Mouse (Mus musculus) neural tube, embryonic 14.5 days (tissue): ENCODE results near the gene Fam71e2. TPM values are rescaled to one million over a fixed set of nuclear protein-coding genes. Genes with fewer than 3 reads are reported as not detected.

Source experiments
- ATAC-seq: fragments of 200-750 bp; cut with Nextera tagmentation; 2 replicates; pipeline ENCODE4 v1.8.0; 2017; ENCODE audit warnings: low read depth, mild to moderate bottlenecking, moderate TSS enrichment, moderate library complexity
- H3K27ac ChIP-seq: fragments of 300-500 bp; sonication (generic); 2 replicates; pipeline ENCODE4 v1.5.1; 2014; ENCODE audit warnings: low read depth, mild to moderate bottlenecking, control low read depth, low read length, moderate library complexity, mixed read lengths
- H3K27me3 ChIP-seq: fragments of 300-500 bp; sonication (generic); 2 replicates; pipeline ENCODE4 v1.6.1; 2014; ENCODE audit warnings: low read length; ENCODE audit not compliant: control insufficient read depth, insufficient read depth
- H3K36me3 ChIP-seq: fragments of 300-500 bp; sonication (generic); 2 replicates; pipeline ENCODE4 v1.6.1; 2014; ENCODE audit warnings: low read length, mixed read lengths; ENCODE audit not compliant: control insufficient read depth, insufficient read depth
- H3K4me1 ChIP-seq: fragments of 300-500 bp; sonication (generic); 2 replicates; pipeline ENCODE4 v1.6.1; 2014; ENCODE audit warnings: low read length; ENCODE audit not compliant: control insufficient read depth, insufficient read depth
- H3K4me2 ChIP-seq: fragments of 300-500 bp; sonication (generic); 2 replicates; pipeline ENCODE4 v1.6.1; 2014; ENCODE audit warnings: mild to moderate bottlenecking, low read depth, low read length, control low read depth
- H3K4me3 ChIP-seq: fragments of 300-500 bp; sonication (generic); 2 replicates; pipeline ENCODE4 v1.5.1; 2014; ENCODE audit warnings: low read depth, low read length, control low read depth, mixed read lengths
- H3K9ac ChIP-seq: fragments of 300-500 bp; sonication (generic); replicated peaks from 2 replicates; pipeline ENCODE4 v1.6.1; 2014; ENCODE audit warnings: low read depth, mild to moderate bottlenecking, control low read depth, low read length, mixed read lengths
- H3K9me3 ChIP-seq: fragments of 300-500 bp; sonication (generic); 2 replicates; pipeline ENCODE4 v1.6.1; 2016; ENCODE audit warnings: low read length; ENCODE audit not compliant: control insufficient read depth
- WGBS: fragments of 180-500 bp; shearing (Covaris S2); extraction: QIAGEN DNeasy Blood & Tissue Kit; methylation state at CpG from one replicate; pipeline ENCODE4 v1.1.7; 2014; 5-methylcytosine and 5-hydroxymethylcytosine counted together
- polyA plus RNA-seq: library from polyadenylated mRNA; unstranded; fragments of >200 nt; fragmentation: Nextera tagmentation; extraction: Ambion mirVana; gene quantifications from 2 replicates; pipeline ENCODE4 v1.2.1, GENCODE M21; 2014

Fam71e2 gene
- polyA plus RNA-seq, 1 experiment from 2014 or later = not detected

GRCm38 (mm10) chr7:4742482-4742819, 28.7 kb downstream of the Fam71e2 start:
- H3K4me3 ChIP-seq = no peak overlapping the region; the same call in 1 of the 2 replicates
- no peak overlapping the region for H3K9ac ChIP-seq
- no peaks in the 10 kb centered on the region for H3K9me3 ChIP-seq
- H3K27me3 ChIP-seq = no peaks in the 10 kb centered on the region
- H3K36me3 ChIP-seq = peaks cover 7% of the 10 kb centered on the region
- H3K4me2 ChIP-seq = 0 out of 2 replicates have a peak overlapping the region, but pooled peaks have one; percentile 84
- WGBS = 96% methylated on average over 6 of the region's 6 CpGs
- H3K27ac ChIP-seq = no peak overlapping the region
- H3K4me1 ChIP-seq = peaks cover 31% of the 10 kb centered on the region
- ATAC-seq = no peak

GRCm38 (mm10) chr7:4741672-4742481, 29.2 kb downstream of the Fam71e2 start:
- peak overlapping the region; percentile 84 for H3K4me2 ChIP-seq
- H3K27ac ChIP-seq = no peak overlapping the region
- H3K9me3 ChIP-seq = no peaks in the 10 kb centered on the region
- peak overlapping the region; percentile 87; the same call in 1 of the 2 replicates for H3K9ac ChIP-seq
- ATAC-seq = no peak
- peaks cover 31% of the 10 kb centered on the region for H3K4me1 ChIP-seq
- 81% methylated on average over 21 of the region's 21 CpGs for WGBS
- peaks cover 7% of the 10 kb centered on the region for H3K36me3 ChIP-seq
- no peaks in the 10 kb centered on the region for H3K27me3 ChIP-seq
- H3K4me3 ChIP-seq = peak overlapping the region; percentile 74; the same call in 1 of the 2 replicates

- no peaks in the 10 kb centered on the region for H3K27me3 ChIP-seq
- H3K27ac ChIP-seq = peak overlapping the region; percentile 91
- H3K9ac ChIP-seq = peak overlapping the region; percentile 87
- H3K9me3 ChIP-seq = no peaks in the 10 kb centered on the region
- H3K36me3 ChIP-seq = no peaks in the 10 kb centered on the region; the same call in 1 of the 2 replicates
- WGBS = 0% methylated on average over 4 of the region's 4 CpGs
- peaks cover 31% of the 10 kb centered on the region for H3K4me1 ChIP-seq
- peak overlapping the region; percentile 84 for H3K4me2 ChIP-seq
- H3K4me3 ChIP-seq = peak overlapping the region; percentile 74
- ATAC-seq = no peak
Measured at GRCm38 (mm10) chr7:4741151-4741550, 30.0 kb downstream of the Fam71e2 start.

GRCm38 (mm10) chr7:4740309-4740727, 30.8 kb downstream of the Fam71e2 start:
- Histone ChIP-seq H3K27ac (peak overlapping the region; percentile 91), H3K4me3 (peak overlapping the region; percentile 74), H3K4me1 (peaks cover 31% of the 10 kb centered on the region), H3K9me3 (no peaks in the 10 kb centered on the region), H3K9ac (peak overlapping the region; percentile 87), H3K36me3 (no peaks in the 10 kb centered on the region), H3K27me3 (no peaks in the 10 kb centered on the region), H3K4me2 (peak overlapping the region; percentile 84)
- peak; percentile 53 for ATAC-seq
- WGBS = 1% methylated on average over 14 of the region's 14 CpGs

GRCm38 (mm10) chr7:4739544-4740275, 31.4 kb downstream of the Fam71e2 start, which contains the start of gene Kmt5c:
Gene Kmt5c, plus strand, starts transcription at chr7:4740115.
- ATAC-seq = peak; percentile 97
- peak within 1 kb of the TSS; percentile 91 for H3K27ac ChIP-seq

GRCm38 (mm10) chr7:4739041-4739543, 32.0 kb downstream of the Fam71e2 start:
- H3K4me2 ChIP-seq = peak overlapping the region; percentile 84
- WGBS = 35% methylated on average over 10 of the region's 10 CpGs
- no peaks in the 10 kb centered on the region for H3K27me3 ChIP-seq
- H3K9me3 ChIP-seq = no peaks in the 10 kb centered on the region
- H3K9ac ChIP-seq = peak overlapping the region; percentile 28; the same call in 1 of the 2 replicates
- peaks cover 31% of the 10 kb centered on the region for H3K4me1 ChIP-seq
- no peaks in the 10 kb centered on the region for H3K36me3 ChIP-seq
- H3K4me3 ChIP-seq = peak overlapping the region; percentile 74
- ATAC-seq = no peak
- H3K27ac ChIP-seq = peak overlapping the region; percentile 80

More at GRCm38 (mm10) chr7:4739544-4740275, 31.4 kb downstream of the Fam71e2 start, which contains the start of gene Kmt5c:
- WGBS = 1% methylated on average over 37 of the region's 44 CpGs
- Histone ChIP-seq H3K4me2 (peak within 1 kb of the TSS; percentile 84), H3K4me1 (peaks cover 31% of the 10 kb centered on the region), H3K4me3 (peak within 1 kb of the TSS; percentile 74), H3K9ac (peak within 1 kb of the TSS; percentile 87), H3K9me3 (no peaks in the 10 kb centered on the region), H3K36me3 (no peaks in the 10 kb centered on the region), H3K27me3 (no peaks in the 10 kb centered on the region)

GRCm38 (mm10) chr7:4732968-4733392, 38.1 kb downstream of the Fam71e2 start:
- H3K4me1 ChIP-seq = no peaks in the 10 kb centered on the region
- 70% methylated on average over 6 of the region's 6 CpGs for WGBS
- no peak overlapping the region for H3K4me2 ChIP-seq
- H3K4me3 ChIP-seq = no peak overlapping the region
- H3K9me3 ChIP-seq = no peaks in the 10 kb centered on the region
- no peak overlapping the region for H3K9ac ChIP-seq
- no peaks in the 10 kb centered on the region for H3K36me3 ChIP-seq
- no peak overlapping the region for H3K27ac ChIP-seq
- no peak for ATAC-seq
- no peaks in the 10 kb centered on the region for H3K27me3 ChIP-seq

GRCm38 (mm10) chr7:4731090-4731489, 40.0 kb downstream of the Fam71e2 start:
- no peaks in the 10 kb centered on the region for H3K27me3 ChIP-seq
- H3K4me1 ChIP-seq = no peaks in the 10 kb centered on the region
- H3K27ac ChIP-seq = no peak overlapping the region
- 84% methylated on average over 5 of the region's 5 CpGs for WGBS
- H3K9ac ChIP-seq = no peak overlapping the region
- no peak overlapping the region for H3K4me3 ChIP-seq
- no peaks in the 10 kb centered on the region for H3K36me3 ChIP-seq
- ATAC-seq = no peak
- H3K4me2 ChIP-seq = no peak overlapping the region
- H3K9me3 ChIP-seq = no peaks in the 10 kb centered on the region
